Mouse (Mus musculus): ENCODE measurements at regions not wholly inside any gene's neighbourhood (a gene's known extent, or its start where the extent isn't known, plus 50 kb on each side); places are given as distances from the start of the nearest gene placed in this dataset.

DNA sequence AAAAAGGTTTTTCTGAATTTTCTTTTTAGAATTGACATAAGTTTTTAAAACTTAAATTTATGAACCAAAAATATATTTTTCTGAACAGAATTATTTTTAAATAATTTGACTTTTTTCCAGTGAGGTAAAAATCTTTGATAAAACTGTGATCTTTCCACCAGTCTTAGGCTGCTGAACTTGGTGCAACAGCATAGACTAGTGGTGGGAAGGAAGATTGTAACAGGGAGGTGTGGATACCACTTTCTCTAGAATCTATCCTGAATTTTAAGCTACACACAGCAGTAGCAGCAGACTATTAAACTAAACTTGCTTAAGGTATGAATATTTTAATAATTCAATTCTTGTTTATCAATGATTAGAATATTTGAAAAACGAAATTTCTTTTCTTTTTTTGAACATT, 191.4 kb upstream of the Vrk2 start:
- peak; percentile 62 for TF ChIP-seq CTCF (IDR thresholded peaks at IDR 0.05; ENCODE audit: low read depth)
- TF ChIP-seq EP300 (IDR thresholded peaks at IDR 0.05; ENCODE audit: low read depth) = no peak
